Mouse (Mus musculus) forebrain, embryonic 14.5 days (tissue): Measurements from ENCODE around the gene Vav3. TPM values are rescaled to one million over a fixed set of nuclear protein-coding genes. Genes with fewer than 3 reads are reported as not detected.

Experiments
- ATAC-seq: fragments of 200-750 bp; cut with Nextera tagmentation; 2 replicates; pipeline ENCODE4 v1.8.0; 2017; ENCODE audit warnings: mild to moderate bottlenecking, moderate library complexity
- DNase-seq: peaks from one replicate; pipeline ENCODE4 v3.0.0-alpha.2; 2015; ENCODE audit warnings: low spot score
- H3K27ac ChIP-seq: fragments of 300-500 bp; sonication (generic); 2 replicates; pipeline ENCODE4 v1.5.1; 2014; ENCODE audit warnings: low read depth, mild to moderate bottlenecking, control low read depth, low read length, moderate library complexity
- H3K27me3 ChIP-seq: fragments of 300-500 bp; sonication (generic); replicated peaks from 2 replicates; pipeline ENCODE4 v1.6.1; 2014; ENCODE audit warnings: low read length, control low read depth, mixed read lengths; ENCODE audit not compliant: control insufficient read depth, insufficient read depth
- H3K36me3 ChIP-seq: fragments of 300-500 bp; sonication (generic); 2 replicates; pipeline ENCODE4 v1.6.1; 2014; ENCODE audit warnings: low read length, control low read depth; ENCODE audit not compliant: control insufficient read depth, insufficient read depth
- H3K4me1 ChIP-seq: fragments of 300-500 bp; sonication (generic); 2 replicates; pipeline ENCODE4 v1.6.1; 2014; ENCODE audit warnings: antibody characterized with exemption, low read length, control low read depth; ENCODE audit not compliant: control insufficient read depth, insufficient read depth
- H3K4me2 ChIP-seq: fragments of 300-500 bp; sonication (generic); 2 replicates; pipeline ENCODE4 v1.6.1; 2014; ENCODE audit warnings: mild to moderate bottlenecking, control low read depth, low read length
- H3K4me3 ChIP-seq: fragments of 300-500 bp; sonication (generic); 2 replicates; pipeline ENCODE4 v1.5.1; 2014; ENCODE audit warnings: low read depth, low read length, control low read depth
- H3K9ac ChIP-seq: fragments of 300-500 bp; sonication (generic); 2 replicates; pipeline ENCODE4 v1.6.1; 2014; ENCODE audit warnings: mild to moderate bottlenecking, low read length, control low read depth, moderate library complexity
- H3K9me3 ChIP-seq: fragments of 300-500 bp; sonication (generic); replicated peaks from 2 replicates; pipeline ENCODE4 v1.6.1; 2016; ENCODE audit warnings: low read length, control low read depth, mixed read lengths; ENCODE audit not compliant: control insufficient read depth
- WGBS: fragments of 180-500 bp; shearing (Covaris S2); extraction: QIAGEN DNeasy Blood & Tissue Kit; methylation state at CpG from one replicate; pipeline ENCODE4 v1.1.7; 2014; 5-methylcytosine and 5-hydroxymethylcytosine counted together
- polyA plus RNA-seq: library from polyadenylated mRNA; unstranded; fragments of >200 nt; fragmentation: Nextera tagmentation; extraction: Ambion mirVana; gene quantifications from 2 replicates; pipeline ENCODE4 v1.2.1, GENCODE M21; 2014

Vav3 gene
- polyA plus RNA-seq, 1 experiment from 2014 or later, result 7.5 TPM

DNA sequence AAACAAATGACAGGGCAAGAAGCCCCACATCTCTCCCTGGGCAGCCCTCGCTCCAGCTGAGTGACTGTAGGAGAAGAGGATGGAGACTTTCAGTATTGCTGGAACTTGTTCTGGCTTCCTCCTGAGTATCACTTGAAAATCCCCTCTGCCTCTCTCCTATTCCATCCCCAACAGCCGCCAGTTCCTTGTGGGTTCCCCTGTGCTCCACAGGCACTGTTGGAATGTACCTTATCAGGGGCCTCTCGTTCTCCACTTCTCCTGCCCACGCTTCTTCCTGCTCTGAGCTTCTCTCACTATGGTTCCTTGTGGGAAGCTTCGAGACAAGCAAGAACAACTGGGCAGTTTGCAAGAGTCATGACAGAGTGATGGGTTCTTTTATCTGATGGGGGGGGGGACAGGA is 23.1 kb downstream of the Vav3 start:
- H3K9me3 ChIP-seq, result no peaks in the 10 kb centered on the region
- no peak overlapping the region for H3K4me3 ChIP-seq
- no peaks in the 10 kb centered on the region for H3K36me3 ChIP-seq
- no peak overlapping the region for H3K9ac ChIP-seq
- WGBS, result 88% methylated on average over 5 of the region's 5 CpGs
- H3K4me2 ChIP-seq, result no peak overlapping the region
- no peaks in the 10 kb centered on the region for H3K4me1 ChIP-seq
- ATAC-seq (no peak), DNase-seq (no peak)
- no peaks in the 10 kb centered on the region for H3K27me3 ChIP-seq
- H3K27ac ChIP-seq, result no peak overlapping the region

DNA sequence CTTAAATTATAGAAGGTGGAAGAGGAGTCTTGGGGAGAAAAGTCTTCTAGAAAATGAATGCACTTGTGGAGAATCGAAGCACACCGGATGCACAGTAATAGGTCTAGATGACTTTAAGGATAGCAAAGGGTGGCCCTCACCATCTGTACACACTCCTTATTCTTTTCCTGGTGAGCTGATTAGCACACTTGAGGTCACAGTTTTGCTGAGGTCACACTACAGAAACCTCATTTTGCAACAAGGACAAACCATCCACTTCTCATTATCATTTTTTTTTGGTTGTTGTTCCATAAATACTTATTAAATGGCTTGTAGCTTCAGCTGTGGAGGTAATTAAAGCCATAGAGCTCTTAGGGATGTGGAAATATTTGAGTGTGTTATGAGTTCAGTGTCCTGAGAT is 25.4 kb downstream of the Vav3 start:
- DNase-seq (no peak), ATAC-seq (no peak)
- no peaks in the 10 kb centered on the region for H3K9me3 ChIP-seq
- 93% methylated on average over 2 of the region's 2 CpGs for WGBS
- no peak overlapping the region for H3K4me3 ChIP-seq
- H3K4me2 ChIP-seq, result no peak overlapping the region
- no peaks in the 10 kb centered on the region for H3K36me3 ChIP-seq
- H3K9ac ChIP-seq, result no peak overlapping the region
- H3K27me3 ChIP-seq, result no peaks in the 10 kb centered on the region
- no peaks in the 10 kb centered on the region for H3K4me1 ChIP-seq
- H3K27ac ChIP-seq, result no peak overlapping the region

DNA sequence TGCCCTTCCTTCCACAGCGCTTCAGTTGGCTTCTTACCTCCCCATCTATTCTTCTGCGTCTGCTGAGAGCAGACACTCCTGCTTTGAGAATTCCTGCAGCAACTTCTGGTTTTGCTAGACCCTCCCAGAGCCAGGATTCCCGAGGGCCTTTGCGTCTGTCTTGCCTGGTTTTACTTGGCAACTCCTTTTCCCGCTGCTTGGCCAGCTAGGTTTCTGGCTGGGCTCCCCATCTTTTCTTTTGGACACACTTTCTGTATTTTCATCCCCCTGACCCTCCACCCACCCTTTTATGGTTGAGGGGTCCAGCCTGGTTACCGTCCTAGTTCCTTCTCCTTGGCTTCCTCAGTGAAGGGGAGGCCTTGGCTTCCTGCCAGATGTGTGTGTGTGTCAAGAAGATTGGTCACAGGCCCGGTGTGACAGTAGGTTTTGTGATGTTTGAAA is 26.0 kb downstream of the Vav3 start:
- Histone ChIP-seq H3K27me3 (no peaks in the 10 kb centered on the region), H3K4me2 (no peak overlapping the region), H3K9me3 (no peaks in the 10 kb centered on the region), H3K36me3 (no peaks in the 10 kb centered on the region), H3K9ac (no peak overlapping the region), H3K4me1 (no peaks in the 10 kb centered on the region), H3K4me3 (no peak overlapping the region), H3K27ac (no peak overlapping the region)
- no peak for ATAC-seq
- WGBS, result 54% methylated on average over 7 of the region's 7 CpGs
- peak; percentile 45 for DNase-seq

DNA sequence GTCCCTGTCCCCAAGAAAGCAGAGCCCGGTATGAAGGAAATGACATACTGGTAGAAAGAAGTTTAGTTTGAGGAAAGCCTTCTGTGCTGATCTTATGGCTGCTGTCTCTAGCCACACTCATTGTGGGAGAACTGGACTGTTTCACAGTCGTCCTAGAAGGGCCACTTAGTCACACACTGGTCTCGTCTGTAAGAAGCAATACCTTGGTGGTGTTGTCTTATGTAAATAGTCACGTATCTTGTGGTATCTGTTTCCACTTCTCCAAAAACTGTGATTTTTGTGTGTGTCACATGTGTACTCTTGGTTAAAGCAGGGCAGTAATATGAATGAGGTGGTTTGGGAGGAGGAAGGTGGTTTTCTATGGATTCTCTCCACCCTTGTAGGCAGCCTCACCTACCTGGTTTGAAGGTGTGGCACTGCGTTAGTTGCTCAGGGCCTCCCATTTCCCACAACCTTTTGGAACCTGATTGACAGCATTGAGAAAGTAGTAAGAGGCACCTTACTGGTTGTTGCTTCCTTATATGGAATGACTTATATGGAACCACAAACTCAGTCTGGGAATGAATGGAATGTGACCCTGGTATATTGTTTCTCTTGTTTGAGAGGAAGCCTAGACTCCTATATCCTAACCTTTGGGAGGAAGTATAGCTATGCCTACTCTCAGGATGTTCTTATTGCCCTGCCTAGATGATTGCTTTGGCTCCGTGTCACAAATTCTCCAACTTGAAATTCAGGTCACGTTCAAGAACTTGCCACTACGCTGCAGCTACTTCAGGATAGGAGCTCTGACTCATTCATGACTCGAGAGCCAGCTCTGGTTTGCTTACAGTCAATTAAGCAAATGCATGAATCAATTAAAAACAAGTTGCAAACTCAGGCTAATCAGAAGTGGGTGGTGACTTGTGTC is 28.2 kb downstream of the Vav3 start:
- no peak overlapping the region for H3K4me3 ChIP-seq
- no peak overlapping the region for H3K9ac ChIP-seq
- DNase-seq (peak; percentile 37), ATAC-seq (no peak; the same call in 1 of the 2 replicates)
- no peaks in the 10 kb centered on the region for H3K4me1 ChIP-seq
- H3K36me3 ChIP-seq, result no peaks in the 10 kb centered on the region
- no peak overlapping the region for H3K27ac ChIP-seq
- no peak overlapping the region for H3K4me2 ChIP-seq
- 73% methylated on average over 9 of the region's 9 CpGs for WGBS
- H3K9me3 ChIP-seq, result no peaks in the 10 kb centered on the region
- H3K27me3 ChIP-seq, result no peaks in the 10 kb centered on the region

DNA sequence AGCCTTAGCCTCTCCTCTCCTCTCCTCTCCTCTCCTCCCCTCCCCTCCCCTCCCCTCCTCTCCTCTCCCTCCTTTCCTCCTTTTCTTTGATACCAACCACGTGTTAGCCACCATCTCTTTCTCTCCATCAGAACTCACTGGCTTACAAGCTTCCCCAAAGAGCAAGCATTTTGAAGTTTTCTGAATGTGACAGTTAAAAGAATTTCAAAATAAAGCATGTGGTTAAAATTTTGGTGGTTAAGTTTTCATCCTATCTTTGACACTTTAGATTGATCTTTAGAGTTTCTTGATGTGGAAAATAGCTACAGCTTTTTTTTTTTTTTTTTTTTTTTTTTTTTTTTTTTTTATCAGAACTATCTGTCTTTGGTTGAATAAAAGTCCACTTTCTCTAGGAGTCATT is 31.1 kb downstream of the Vav3 start:
- DNase-seq (no peak), ATAC-seq (no peak)
- Histone ChIP-seq H3K27ac (no peak overlapping the region), H3K4me2 (no peak overlapping the region), H3K27me3 (no peaks in the 10 kb centered on the region), H3K4me1 (no peaks in the 10 kb centered on the region), H3K9ac (no peak overlapping the region), H3K9me3 (no peaks in the 10 kb centered on the region), H3K36me3 (no peaks in the 10 kb centered on the region), H3K4me3 (no peak overlapping the region)
- no CpG with 5 or more reads among the region's 1 CpGs for whole genome bisulfite sequencing

DNA sequence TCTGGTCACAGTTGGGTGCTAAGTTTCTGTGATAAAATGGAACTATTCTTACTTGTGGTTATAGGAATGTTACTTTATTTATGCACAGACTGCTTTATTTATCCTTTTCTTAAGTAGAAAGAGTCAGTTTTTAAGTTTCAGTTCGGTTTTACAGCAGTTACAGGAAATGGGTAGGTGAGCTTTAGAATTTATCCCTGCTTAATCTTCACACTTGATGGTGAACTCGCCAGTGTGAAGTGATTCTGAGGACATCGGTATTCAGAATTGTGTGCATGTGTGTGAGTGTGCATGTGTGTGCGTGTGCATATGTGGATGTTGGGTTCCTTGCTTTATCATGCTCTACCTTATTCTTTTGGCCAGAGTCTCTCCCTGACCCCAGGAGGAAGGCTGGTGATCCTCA is 32.2 kb downstream of the Vav3 start:
- ATAC-seq (no peak), DNase-seq (no peak)
- H3K36me3 ChIP-seq, result no peaks in the 10 kb centered on the region
- WGBS, result 86% methylated on average over 4 of the region's 4 CpGs
- no peaks in the 10 kb centered on the region for H3K9me3 ChIP-seq
- no peak overlapping the region for H3K9ac ChIP-seq
- H3K27ac ChIP-seq, result no peak overlapping the region
- H3K27me3 ChIP-seq, result no peaks in the 10 kb centered on the region
- H3K4me3 ChIP-seq, result no peak overlapping the region
- H3K4me1 ChIP-seq, result no peaks in the 10 kb centered on the region
- H3K4me2 ChIP-seq, result no peak overlapping the region

DNA sequence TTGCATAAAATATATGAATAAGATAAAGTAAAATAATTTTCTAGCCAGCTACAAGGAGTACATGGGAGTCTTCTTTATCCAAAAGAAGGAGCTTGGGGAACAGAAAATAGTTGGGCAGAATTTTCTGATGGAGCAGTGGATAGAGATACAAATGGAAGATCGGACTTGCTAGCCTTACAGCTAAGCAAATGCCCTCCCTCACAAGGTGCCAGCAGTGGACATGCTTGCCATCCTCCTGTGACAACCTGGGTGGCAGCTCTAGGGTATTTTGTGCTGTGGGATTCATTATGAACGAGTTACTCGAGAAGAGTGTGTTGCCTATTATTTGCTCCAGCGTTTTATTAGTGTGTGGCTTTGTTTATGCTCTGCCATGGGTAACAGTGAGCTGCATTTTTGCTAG is 37.8 kb downstream of the Vav3 start:
- ATAC-seq (no peak), DNase-seq (no peak)
- no peaks in the 10 kb centered on the region for H3K27me3 ChIP-seq
- H3K36me3 ChIP-seq, result no peaks in the 10 kb centered on the region
- H3K9ac ChIP-seq, result no peak overlapping the region
- H3K9me3 ChIP-seq, result no peaks in the 10 kb centered on the region
- no peak overlapping the region for H3K4me3 ChIP-seq
- H3K4me2 ChIP-seq, result no peak overlapping the region
- WGBS, result 45% methylated on average over 4 of the region's 4 CpGs
- no peak overlapping the region for H3K27ac ChIP-seq
- no peaks in the 10 kb centered on the region for H3K4me1 ChIP-seq

DNA sequence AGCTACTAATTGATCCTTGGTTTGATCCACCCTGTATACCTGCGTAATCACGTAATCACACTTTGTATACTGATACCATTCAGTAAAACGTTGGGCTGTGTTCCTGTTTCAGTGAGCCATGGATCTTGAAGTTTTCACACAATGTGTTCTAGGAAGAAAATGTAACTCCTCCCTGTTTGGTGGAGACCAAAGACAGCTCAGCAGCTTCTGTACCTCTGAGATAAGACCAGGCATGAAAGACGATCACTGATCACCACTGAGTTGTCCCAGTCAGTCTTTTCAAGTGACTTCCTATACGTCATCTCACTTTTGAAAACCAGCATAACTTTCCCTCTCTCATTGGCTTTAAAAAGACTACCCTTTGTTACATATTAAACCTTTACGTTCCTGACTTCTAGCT is 38.2 kb downstream of the Vav3 start:
- H3K27me3 ChIP-seq, result no peaks in the 10 kb centered on the region
- no peak for DNase-seq
- H3K4me2 ChIP-seq, result no peak overlapping the region
- no peaks in the 10 kb centered on the region for H3K36me3 ChIP-seq
- no peaks in the 10 kb centered on the region for H3K4me1 ChIP-seq
- 72% methylated on average over 6 of the region's 6 CpGs for WGBS
- ATAC-seq, result no peak
- H3K27ac ChIP-seq, result no peak overlapping the region
- no peak overlapping the region for H3K9ac ChIP-seq
- no peak overlapping the region for H3K4me3 ChIP-seq
- H3K9me3 ChIP-seq, result no peaks in the 10 kb centered on the region

DNA sequence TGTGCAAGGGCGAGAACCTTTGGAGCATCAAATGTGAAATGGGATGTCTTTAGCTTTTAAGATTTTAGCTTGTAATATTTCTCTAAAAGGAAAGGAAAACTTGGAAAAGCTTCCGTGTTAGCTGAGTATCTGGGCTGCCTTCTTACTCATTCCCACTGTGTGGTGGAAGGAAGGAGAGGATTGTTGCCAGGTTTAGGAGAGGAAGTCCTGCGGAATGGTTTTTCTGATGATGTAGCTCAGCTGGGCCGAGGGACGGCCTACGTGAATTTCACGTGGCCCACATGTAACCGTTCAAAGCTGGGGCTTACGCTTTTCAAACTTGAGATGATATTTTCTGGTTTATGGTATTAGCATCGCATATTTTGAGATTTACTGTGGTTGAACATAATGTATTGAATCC is 48.3 kb downstream of the Vav3 start:
- no peak overlapping the region for H3K4me2 ChIP-seq
- H3K4me3 ChIP-seq, result no peak overlapping the region
- ATAC-seq (no peak), DNase-seq (no peak)
- 95% methylated on average over 10 of the region's 10 CpGs for WGBS
- no peaks in the 10 kb centered on the region for H3K36me3 ChIP-seq
- H3K9me3 ChIP-seq, result no peaks in the 10 kb centered on the region
- H3K9ac ChIP-seq, result no peak overlapping the region
- H3K27ac ChIP-seq, result no peak overlapping the region
- H3K4me1 ChIP-seq, result no peaks in the 10 kb centered on the region
- H3K27me3 ChIP-seq, result no peaks in the 10 kb centered on the region
